Mouse (Mus musculus): Measurements from ENCODE around the gene Aldoc.
A peak's percentile ranks its signal among the peaks of the same experiment; 100 is the strongest.

Gene Aldoc

DNA sequence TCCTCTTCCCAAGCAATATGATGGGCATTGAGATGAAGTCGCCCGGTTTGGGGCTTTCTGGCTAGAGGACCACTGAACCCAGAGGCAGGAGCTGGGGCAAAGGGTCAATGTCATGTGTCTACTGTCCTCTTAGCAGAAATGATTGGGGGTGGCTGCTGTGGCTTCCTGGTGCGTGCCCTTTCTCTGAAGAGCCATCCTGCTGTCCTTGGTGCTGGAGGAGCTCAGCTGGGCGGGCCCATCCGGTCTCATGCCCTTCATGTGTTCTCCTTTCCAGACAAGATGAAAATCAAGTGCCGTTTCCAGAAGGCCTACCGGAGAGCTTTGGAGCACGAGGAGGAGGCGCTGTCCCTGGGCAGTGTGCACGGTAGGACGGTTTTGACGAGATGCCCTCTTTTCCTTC is 9.9 kb downstream of the Aldoc start:
- no peak for DNase-seq (ENCODE audit: low spot score)

DNA sequence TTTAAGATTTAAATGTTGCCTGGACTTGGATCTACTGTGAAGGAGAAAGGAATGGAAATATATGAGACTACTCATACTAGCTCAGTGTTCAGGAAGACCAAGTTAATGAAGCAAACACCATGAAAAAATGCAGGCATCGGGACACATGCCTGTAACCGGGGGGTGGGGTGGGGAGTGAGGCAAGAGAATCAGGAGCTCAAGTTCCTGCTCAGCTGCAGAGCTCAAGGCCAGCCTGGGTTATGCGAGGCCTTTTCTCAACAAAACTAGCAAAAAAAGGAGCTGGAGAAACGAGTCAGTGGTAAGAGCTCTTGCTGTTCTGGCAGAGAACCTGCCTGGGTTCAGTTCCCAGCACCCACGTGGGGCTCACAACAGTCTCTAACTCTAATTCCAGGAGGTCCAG is 11.2 kb downstream of the Aldoc start:
- no peak for DNase-seq (ENCODE audit: low spot score)

DNA sequence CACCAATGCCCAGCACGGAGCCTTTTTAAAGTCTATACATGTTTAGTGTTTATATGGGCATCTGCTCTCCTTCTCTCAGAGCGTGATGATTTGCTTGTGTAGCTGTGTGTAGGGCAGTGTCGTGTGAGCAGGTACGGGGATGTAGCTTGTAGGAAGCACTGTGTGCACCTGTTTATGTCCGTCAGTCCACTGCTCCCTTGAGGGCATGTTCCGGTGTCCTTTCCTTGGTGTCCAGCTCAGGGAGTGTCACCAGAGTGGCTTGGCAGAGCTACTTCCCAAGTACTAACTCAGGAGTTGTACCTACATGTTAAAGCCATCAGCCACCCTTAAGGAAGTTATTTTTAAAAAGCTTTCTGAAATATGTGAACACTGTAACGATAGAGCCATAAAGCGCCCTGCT is 14.3 kb downstream of the Aldoc start:
- DNase-seq (ENCODE audit: low spot score), result no peak

DNA sequence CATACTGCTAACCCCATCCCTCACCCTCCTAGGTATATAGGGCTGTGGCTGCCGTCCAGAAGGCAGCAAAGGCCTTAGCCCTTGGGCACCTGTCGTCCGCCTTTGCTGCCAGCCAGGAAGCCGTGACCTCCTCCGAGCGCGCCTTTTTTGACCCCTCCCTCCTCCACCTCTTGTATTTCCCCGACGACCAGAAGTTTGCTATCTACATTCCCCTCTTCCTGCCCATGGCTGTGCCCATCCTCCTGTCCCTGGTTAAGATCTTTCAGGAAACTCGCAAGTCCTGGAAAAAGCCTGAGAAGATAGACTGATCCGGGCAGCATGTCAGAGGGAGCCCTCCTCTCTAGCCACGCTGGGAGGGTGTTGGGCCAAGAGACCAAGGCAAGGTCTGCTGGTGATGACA is 18.9 kb downstream of the Aldoc start:
- no peak for DNase-seq (ENCODE audit: low spot score)

- DNase-seq (ENCODE audit: low spot score), result peak; percentile 81
Measured at GRCm38 (mm10) chr11:78343381-78344327, 20.9 kb downstream of the Aldoc start, which contains the start of gene Unc119. TSS of gene Unc119 (plus strand) at chr11:78343482.

GRCm38 (mm10) chr11:78344328-78344889 is 21.6 kb downstream of the Aldoc start:
- peak; percentile 64 for DNase-seq (ENCODE audit: low spot score)

GRCm38 (mm10) chr11:78344890-78345715 is 22.3 kb downstream of the Aldoc start:
- peak; percentile 62 for DNase-seq (ENCODE audit: low spot score)

- no peak for DNase-seq (ENCODE audit: low spot score)
Measured at GRCm38 (mm10) chr11:78345801-78346200, 23.0 kb downstream of the Aldoc start.

- DNase-seq (ENCODE audit: low spot score), result no peak
Measured at GRCm38 (mm10) chr11:78346326-78347069, 23.7 kb downstream of the Aldoc start.

- DNase-seq (ENCODE audit: low spot score), result peak; percentile 61
Measured at GRCm38 (mm10) chr11:78347070-78347754, 24.4 kb downstream of the Aldoc start.

DNA sequence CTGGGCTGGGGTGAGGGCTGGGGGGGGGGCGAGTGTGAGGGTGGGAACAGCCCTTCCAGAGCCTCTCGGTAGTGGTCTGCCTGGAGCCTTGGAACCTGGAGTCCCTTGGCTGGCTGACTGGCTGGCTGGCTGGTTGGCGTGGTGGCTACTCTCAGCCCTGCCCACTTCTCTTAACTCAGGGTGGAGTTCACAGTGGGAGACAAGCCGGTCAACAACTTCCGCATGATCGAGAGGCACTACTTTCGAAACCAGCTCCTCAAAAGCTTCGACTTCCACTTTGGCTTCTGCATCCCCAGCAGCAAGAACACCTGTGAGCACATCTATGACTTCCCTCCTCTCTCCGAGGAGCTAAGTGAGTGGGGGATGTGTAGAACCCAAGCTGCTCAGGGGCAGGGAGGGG is 25.1 kb downstream of the Aldoc start:
- DNase-seq (ENCODE audit: low spot score), result no peak

DNA sequence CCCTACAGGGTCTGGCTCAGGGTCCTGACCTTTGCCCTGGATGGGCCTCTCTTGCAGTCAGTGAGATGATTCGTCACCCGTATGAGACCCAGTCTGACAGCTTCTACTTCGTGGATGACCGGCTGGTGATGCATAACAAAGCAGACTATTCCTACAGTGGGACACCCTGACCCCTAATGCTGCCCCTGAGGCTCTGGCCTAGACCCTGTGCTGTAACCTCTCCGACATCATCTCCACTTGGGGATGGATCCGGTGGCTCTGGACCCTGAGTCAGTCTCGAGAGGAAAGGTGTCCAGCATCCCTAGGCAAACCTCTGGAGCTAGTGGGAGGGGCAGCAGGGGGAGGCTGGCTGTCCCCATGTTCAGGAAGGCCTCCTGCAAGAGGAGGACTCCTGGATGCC is 25.7 kb downstream of the Aldoc start:
- DNase-seq (ENCODE audit: low spot score), result no peak

- no peak for DNase-seq (ENCODE audit: low spot score)
Measured at GRCm38 (mm10) chr11:78349441-78350358, 26.9 kb downstream of the Aldoc start.

DNA sequence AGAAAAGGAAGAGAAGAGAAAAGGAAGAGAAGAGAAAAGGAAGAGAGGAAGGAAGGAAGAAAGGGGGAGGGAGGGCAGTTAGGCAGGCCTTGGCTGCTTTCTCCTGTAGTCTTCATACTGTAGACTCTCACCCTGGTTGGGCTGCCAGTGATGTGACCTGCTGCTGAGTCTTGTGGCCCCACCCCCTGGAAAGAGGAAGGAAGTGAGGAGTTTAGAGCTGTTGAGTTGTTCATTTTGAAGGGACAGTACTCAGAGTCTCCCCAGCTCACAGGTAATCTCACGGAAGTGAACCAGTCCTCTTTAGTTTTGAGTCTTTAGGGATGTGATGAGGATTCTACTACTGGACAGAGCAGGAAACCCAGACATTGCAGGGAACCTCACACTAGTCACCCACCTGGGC is 30.3 kb downstream of the Aldoc start:
- no peak for DNase-seq (ENCODE audit: low spot score)

GRCm38 (mm10) chr11:78354905-78355304 is 32.1 kb downstream of the Aldoc start:
- DNase-seq (ENCODE audit: low spot score), result no peak

DNA sequence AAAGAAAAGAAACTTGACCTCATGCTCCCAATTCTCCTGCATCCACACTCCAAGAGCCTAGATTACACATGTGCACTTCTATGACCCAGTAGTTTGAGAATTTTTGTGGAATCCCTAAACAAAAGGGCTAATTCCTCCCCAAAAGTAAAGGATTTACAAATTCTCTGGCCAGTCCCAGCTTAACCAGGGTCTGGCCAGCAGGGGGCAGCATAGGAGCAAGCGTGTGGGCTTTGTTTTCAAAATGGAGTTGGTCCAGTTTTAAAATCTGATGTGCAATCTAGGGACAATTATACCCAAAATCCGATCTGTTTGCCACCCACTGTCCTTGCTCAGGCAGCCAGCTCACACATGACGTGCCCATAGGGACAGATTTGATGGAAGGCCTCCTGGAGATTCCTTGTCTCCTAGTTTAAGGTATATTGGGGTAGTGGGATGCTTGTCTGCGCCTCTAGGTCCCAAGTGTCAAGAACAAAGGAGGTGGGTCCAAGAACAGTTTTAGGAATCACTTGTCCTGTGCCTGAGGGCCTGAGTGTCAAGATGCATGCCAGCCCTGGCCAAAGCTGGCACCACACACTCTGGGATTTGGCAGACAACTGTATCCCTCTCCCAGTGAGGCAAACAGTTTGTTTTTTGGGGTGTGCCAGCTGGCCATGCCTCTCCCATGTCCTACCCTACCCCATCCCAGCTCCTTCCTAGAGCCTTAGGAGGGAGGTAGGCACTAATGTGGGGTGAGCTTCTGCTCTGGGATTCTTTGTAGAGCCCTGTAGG is 32.9 kb downstream of the Aldoc start:
- no peak for DNase-seq (ENCODE audit: low spot score)

- DNase-seq (ENCODE audit: low spot score), result peak; percentile 80
Measured at GRCm38 (mm10) chr11:78358330-78359007, 35.7 kb downstream of the Aldoc start.

DNA sequence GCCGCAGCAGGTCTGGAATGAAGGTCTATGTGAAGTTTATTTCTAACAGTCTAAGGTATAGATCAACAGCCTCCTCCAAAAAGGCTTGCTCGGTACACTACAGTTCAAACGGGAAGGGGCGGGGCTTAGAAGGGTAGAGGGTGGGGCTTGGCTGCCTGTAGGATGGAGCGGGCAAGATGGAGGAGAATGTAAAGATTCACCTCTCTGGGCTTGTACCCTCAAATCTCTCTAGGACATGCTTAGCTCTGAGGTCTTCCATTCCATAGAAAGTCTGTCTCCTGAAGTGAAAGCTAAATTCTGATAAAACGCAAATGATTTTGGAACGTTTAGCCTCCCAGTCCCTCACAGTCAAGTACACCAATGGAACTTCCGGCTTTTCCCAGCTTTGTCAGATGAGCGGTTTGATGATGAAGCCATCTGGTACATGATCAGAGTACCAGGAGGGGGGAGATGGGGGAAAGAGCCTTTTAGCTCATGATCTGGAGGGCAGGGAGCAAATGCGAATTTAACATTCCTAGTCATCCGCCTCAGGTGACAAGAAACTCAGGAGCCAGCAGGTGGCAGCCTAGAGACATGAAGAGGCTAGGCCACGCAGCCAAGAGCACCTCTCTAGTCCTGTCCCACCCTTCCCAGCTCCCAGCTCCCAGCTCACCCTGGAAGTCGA is 37.5 kb downstream of the Aldoc start:
- DNase-seq (ENCODE audit: low spot score), result peak; percentile 60
